Mouse (Mus musculus) liver, embryonic 15.5 days (tissue): ENCODE results near the gene Tra2b. TPM values are rescaled to one million over a fixed set of nuclear protein-coding genes. Genes with fewer than 3 reads are reported as not detected.

Experiments used
- ATAC-seq: fragments of 200-750 bp; cut with Nextera tagmentation; 2 replicates; pipeline ENCODE4 v1.8.0; 2017; ENCODE audit warnings: moderate number of reproducible peaks, mild to moderate bottlenecking, moderate library complexity; ENCODE audit not compliant: insufficient read depth
- H3K27ac ChIP-seq: fragments of 300-500 bp; sonication (generic); replicated peaks from 2 replicates; pipeline ENCODE4 v1.5.1; 2015; ENCODE audit warnings: mild to moderate bottlenecking, inconsistent platforms
- H3K27me3 ChIP-seq: fragments of 300-500 bp; sonication (generic); 2 replicates; pipeline ENCODE4 v1.6.1; 2015; ENCODE audit warnings: mild to moderate bottlenecking, inconsistent platforms
- H3K36me3 ChIP-seq: fragments of 300-500 bp; sonication (generic); replicated peaks from 2 replicates; pipeline ENCODE4 v1.6.1; 2015; ENCODE audit warnings: moderate library complexity, mild to moderate bottlenecking, inconsistent platforms
- H3K4me1 ChIP-seq: fragments of 300-500 bp; sonication (generic); replicated peaks from 2 replicates; pipeline ENCODE4 v1.6.1; 2015; ENCODE audit warnings: inconsistent platforms
- H3K4me2 ChIP-seq: fragments of 300-500 bp; sonication (generic); 2 replicates; pipeline ENCODE4 v1.6.1; 2015; ENCODE audit warnings: moderate library complexity, mild to moderate bottlenecking, inconsistent platforms
- H3K4me3 ChIP-seq: fragments of 300-500 bp; sonication (generic); replicated peaks from 2 replicates; pipeline ENCODE4 v1.5.1; 2015; ENCODE audit warnings: mild to moderate bottlenecking, inconsistent platforms
- H3K9ac ChIP-seq: fragments of 300-500 bp; sonication (generic); 2 replicates; pipeline ENCODE4 v1.6.1; 2015; ENCODE audit warnings: moderate library complexity, mild to moderate bottlenecking, inconsistent platforms
- H3K9me3 ChIP-seq: fragments of 300-500 bp; sonication (generic); replicated peaks from 2 replicates; pipeline ENCODE4 v1.6.1; 2016; ENCODE audit warnings: inconsistent platforms
- WGBS: fragments of 180-500 bp; shearing (Covaris S2); methylation state at CpG from one replicate; pipeline ENCODE4 v1.1.7; 2015; ENCODE audit warnings: mixed read lengths; ENCODE audit not compliant: insufficient replicate concordance; 5-methylcytosine and 5-hydroxymethylcytosine counted together
- polyA plus RNA-seq: library from polyadenylated mRNA; unstranded; fragments of >200 nt; fragmentation: Nextera tagmentation; extraction: Ambion mirVana; gene quantifications from 2 replicates; pipeline ENCODE4 v1.2.1, GENCODE M21; 2015

The Tra2b gene
- polyA plus RNA-seq, 1 experiment from 2014 or later = 138 TPM

GRCm38 (mm10) chr16:22200476-22200875, 65.3 kb downstream of the Tra2b start:
- no peaks in the 10 kb centered on the region for H3K4me1 ChIP-seq
- no peaks in the 10 kb centered on the region for H3K9me3 ChIP-seq
- H3K4me3 ChIP-seq = no peak overlapping the region
- no peaks in the 10 kb centered on the region for H3K36me3 ChIP-seq
- WGBS = 77% methylated on average over 1 of the region's 1 CpGs
- no peak overlapping the region for H3K27ac ChIP-seq
- no peak overlapping the region for H3K4me2 ChIP-seq
- no peak overlapping the region for H3K9ac ChIP-seq
- H3K27me3 ChIP-seq = no peaks in the 10 kb centered on the region
- no peak for ATAC-seq

Other genes with a start within 250 kb of the Tra2b start
- 8.4 and 8.7 TPM in 2 replicates for gene Igf2bp2, start 102.7 kb downstream of the Tra2b start, polyA plus RNA-seq
- gene Etv5, start 173.7 kb upstream of the Tra2b start, polyA plus RNA-seq = 3.5 and 3.8 TPM in 2 replicates